Mouse (Mus musculus): Measurements from ENCODE around the gene Bak1.

- TF ChIP-seq CTCF (IDR thresholded peaks at IDR 0.05; ENCODE audit: insufficient read depth, low read depth, low read length), result no peak
- no peak for TF ChIP-seq POLR2A (IDR thresholded peaks at IDR 0.05; ENCODE audit: insufficient read depth, low read depth, low read length)
Observed at GRCm38 (mm10) chr17:26979426-26979825, 49.4 kb downstream of the Bak1 start.
